Mouse (Mus musculus): ENCODE measurements around the gene Zkscan6.

Zkscan6 gene

DNA sequence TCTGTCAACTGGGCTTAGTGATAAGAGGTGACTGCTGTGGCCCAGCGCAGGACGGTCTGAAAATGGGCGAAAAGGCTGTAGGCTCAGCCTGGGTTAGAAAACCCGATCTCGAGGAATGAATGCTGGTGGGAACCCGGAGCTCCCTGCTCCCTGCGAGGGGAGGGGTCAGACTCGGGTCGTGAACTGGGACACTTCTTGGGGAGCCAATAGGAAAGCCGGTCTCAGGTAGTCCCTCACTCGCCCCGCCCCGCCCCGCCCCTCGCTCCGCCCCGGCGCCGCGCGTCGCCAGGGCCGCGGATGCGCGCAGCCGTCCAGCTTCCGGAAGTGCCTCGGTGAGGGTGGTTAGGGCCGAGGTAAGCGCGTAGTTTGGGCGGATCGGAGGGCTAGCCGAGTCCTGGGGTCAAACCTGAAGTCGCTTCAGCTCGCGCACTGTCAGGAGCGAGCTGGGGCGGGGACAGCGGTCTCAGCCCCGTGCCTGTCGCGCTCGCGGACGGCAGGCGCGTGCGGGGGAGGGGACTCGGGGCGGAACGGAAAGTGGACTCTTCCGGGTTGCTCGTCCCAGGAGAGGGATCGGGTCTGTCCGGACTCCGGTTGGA is at the start of gene Zkscan6:
Zkscan6 (plus strand) TSS at position 267 of the 596 bp plus-strand sequence.
- DNase-seq (ENCODE audit: low spot score), result peak; percentile 90

DNA sequence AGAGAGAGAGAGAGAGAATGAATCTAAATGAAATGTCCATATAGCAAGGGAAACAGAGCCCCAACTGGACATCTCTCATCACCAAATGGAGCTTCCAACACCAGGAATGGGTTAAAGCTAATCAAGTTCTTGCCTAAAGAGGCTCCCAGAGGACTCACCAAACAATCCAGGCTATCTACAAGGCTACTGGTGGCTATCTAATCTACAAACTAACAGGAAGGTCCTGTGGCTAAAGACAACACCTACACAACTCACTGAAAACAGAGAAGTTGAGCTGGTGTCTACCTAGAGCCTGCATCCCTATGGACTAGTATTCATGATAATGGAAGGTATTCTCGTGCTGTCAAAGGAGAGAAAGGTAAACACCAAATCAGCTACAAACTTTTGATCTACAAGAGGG is 47.6 kb upstream of the Zkscan6 start:
- no peak for DNase-seq (ENCODE audit: low spot score)

DNA sequence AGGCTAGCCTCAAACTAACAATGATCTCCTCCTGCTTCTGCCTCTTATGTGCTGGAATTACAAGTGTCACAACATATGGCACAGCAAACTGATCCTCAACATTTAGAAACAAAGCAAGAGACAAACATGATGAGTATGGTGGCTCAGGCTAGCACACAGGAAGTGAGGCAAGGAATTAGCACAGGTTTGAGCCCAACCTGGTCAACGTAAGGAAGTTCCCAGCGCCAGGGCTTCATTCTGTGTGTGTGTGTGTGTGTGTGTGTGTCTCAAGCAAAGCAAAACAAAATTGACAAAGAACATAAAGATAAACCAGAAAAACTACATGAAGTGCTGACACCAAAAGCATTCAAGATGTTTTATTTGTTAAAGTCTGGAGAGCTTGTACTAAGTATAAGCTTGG is 46.1 kb upstream of the Zkscan6 start:
- no peak for DNase-seq (ENCODE audit: low spot score)

DNA sequence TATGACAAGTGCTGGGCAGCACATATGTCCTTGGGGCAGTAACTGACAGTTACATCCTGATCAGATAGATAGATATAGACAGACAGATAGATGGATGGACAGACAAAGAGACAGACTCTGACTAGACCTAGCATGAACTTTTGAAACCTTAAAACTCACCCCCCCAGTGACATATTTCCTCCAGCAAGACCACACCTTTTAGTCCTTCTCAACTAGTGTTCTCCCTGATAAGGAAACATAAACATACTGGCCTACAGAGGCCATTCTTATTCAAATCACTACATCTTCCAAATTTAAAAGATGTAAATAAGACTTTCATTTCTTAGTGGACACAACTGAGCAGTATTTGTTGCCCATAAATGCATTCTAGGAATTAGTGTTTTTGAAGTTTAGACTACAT is 38.5 kb upstream of the Zkscan6 start:
- no peak for DNase-seq (ENCODE audit: low spot score)

DNA sequence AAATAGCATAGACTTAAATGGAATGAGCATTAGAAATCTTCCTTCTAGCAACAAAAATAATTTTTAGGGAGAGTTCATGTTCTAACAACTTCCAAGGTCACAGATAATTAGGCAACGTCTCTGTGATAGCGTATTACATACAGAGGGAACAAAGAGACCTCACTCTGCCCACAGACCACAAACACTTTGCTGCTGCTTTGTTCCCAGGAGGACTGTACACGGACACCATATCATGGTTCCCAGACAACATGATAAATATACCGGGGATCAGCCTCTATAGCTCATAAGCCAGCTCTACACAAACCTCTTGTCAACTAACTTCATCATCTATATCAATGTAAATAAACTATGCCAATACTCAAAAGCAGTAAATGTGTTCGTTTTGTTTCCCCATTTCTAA is 37.0 kb upstream of the Zkscan6 start:
- DNase-seq (ENCODE audit: low spot score), result no peak

DNA sequence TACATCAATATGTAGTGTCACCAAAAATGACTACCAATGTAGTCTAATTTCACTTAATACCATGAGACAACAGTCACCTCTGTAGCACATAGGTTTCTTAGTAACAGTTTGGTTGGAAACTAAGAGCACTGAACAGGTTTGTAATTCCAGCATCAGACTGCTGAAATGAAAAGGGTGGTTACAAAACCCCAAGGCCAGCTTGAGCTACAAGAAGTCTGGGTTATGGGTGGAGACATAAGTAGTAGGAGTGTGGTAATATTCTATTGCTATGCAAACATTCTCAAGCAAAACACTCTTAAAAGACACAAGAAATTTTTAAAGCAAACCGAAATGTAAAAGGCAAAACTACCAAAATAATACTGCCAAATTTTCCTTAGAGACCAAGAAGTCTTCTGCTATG is 35.4 kb upstream of the Zkscan6 start:
- DNase-seq (ENCODE audit: low spot score), result no peak

DNA sequence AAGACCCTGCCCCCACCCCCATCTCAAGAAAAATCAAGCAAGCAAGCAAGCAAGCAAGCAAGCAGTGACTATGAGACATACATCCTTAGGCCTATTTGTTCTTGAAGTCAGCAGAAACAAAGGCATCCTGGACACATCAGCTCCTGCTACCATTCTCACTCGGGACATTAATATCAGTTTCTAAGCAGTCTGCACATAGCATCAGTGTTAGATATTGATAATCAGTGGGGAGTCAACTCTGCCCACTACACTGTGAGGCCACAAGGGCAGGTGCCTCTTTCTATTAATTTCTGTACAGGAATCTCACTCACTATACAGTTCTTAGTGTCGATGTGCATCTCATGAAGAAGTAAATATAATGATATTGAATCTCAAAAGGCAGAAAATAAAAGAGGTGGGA is 33.4 kb upstream of the Zkscan6 start:
- DNase-seq (ENCODE audit: low spot score), result no peak

DNA sequence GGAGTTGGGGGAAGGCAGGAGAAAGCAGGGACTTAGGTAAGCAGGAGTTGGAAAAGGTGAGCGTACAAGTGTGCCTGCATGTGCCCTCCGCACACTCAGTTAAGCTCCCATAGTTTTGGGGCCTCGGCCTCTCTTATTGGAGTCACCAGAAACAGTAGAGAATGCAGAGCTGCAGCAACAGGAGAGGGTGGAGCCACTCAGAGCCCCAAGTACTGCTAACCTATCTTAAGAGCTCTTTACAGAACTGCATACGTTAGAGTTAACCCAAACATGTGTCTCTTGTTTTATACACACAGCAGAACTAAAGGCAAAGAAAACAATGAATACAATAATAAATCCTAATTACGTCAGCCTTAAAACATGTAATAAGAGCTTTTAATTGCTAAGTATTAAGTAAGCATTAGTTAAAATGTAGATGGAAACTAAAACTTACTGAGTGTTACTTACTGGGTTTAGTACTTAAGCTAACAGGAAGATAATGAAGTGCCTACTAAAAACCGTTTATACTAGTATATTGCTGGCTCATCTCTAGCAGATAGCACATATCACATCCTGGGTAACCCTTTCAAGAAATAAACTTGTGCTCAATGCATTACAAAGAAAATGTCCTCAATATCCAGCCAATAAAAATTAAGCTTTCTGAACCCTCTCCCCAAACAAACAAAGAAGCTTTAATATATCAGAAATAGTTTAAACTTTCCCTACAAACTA is 32.9 kb upstream of the Zkscan6 start:
- DNase-seq (ENCODE audit: low spot score), result no peak

DNA sequence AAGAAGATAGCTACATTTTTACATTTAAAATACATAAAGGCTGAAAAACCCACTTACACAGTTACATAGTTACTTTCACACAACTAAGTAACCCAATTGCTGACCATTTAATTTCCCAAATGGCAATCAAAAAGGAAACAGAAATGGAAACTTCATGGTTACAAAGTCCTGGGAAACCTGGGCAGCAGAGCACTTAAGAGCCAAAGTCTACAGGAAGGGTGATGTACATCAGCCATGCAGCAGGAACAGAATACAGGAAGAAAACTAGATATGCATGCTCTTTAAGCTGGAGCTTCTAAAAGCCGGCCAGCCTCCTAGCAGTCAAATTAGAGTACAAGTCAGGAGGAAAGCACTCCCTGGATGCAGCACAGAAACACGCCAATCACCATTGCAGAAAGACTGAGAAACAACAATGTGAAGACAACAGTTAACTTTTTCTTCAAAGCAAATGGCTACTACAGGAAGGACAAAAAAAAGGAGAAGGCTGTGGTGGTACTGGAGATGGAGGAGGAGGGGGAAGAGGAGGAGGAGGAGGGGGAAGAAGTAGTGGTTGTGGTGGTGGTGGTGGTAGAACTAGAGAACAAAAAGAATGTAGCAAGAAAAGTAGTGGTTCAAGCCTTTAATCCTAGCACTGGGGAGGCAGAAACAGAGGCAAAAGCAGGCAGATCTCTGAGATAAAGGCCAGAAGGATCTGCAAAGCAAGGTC is 29.9 kb upstream of the Zkscan6 start:
- DNase-seq (ENCODE audit: low spot score), result no peak

DNA sequence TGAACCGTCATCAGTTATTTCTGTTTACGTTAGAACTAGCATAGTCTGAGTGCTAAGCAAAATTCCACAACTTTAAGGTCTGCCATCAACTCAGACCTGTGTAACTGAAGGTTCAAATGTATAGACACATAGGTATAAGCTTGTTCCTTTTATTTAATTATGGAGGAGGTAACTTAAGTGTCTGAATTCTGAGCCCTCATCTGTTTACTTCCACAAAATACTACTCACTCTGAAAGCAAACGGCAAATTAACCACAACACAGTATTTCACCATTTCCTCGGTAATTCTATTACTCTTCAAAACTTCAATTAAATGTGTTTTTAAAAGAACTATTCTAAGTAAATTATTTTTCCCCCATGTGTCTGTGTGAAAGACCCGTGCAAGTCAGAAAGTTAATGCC is 29.2 kb upstream of the Zkscan6 start:
- DNase-seq (ENCODE audit: low spot score), result no peak

DNA sequence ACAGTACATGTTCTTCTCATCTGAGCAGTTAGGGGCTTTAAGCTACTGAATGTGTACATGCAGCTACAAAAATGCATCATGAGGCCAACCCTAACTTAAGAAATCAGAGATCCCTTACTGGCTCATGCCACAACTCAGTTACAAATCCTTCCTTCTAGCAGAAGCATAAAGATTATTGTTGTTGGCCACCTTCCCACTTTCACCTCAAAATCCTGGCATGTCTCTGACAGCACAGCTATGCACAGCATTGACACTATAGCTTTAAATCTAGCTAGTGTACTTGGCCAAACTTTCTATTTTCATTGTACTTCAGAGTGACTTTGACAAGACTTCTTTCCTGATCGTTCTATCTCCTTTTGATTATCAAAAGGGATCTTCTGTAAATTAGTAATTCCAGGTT is 27.9 kb upstream of the Zkscan6 start:
- no peak for DNase-seq (ENCODE audit: low spot score)

DNA sequence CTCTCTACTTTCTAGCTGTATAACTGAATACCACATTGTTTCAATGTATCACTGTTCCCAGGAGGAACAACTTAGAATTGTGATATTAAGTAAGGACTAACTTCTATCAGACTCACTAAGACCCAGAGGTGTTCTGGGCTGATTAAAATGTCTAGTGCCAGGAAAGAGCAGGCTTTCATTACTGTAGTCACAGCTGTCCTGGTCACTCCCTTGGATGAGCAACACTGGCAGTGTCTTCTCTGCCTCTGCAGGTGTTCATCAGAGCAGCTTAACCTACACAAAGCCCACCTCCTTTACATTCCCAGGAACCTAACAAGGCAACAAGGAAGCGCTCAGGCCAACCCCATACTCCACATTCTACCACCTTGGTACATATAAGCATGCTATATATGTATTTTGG is 27.4 kb upstream of the Zkscan6 start:
- no peak for DNase-seq (ENCODE audit: low spot score)

DNA sequence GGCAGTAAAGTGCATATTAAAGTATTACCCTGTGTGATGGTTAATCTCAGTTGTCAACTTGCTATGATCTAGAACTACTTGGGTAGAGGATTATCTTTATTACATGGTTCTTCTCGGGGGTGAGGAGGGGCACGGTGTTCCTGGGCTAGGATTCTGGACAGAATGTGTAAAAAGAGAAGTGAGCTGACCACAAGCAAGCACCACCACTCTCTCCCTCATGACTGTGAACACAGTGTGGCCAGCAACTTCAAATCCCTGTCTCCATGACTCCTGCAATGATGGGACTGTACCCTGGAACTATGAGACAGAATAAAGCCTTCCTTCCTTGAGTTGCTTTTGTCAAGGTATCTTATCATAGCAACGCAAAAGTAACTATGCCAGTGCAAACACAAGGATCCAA is 25.4 kb upstream of the Zkscan6 start:
- DNase-seq (ENCODE audit: low spot score), result no peak

DNA sequence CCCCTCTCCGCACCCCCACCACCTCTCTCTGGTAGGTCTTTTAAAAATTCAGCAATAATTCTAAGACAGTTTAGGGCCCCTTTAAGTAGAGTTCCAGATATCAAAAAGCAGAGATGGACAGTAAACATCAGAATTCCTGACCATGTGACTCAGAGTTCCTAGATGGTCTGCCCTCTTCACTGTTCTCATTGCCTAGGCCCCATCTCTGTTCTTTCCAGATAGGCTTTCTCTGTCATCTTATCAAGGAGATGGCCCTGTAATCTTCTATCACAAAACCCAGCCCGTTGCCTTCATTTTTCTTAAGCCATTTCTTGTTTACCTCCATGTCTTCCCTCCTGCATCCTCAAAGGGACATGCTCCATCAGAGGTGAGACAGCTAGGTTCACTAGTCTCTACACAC is 20.8 kb upstream of the Zkscan6 start:
- no peak for DNase-seq (ENCODE audit: low spot score)

DNA sequence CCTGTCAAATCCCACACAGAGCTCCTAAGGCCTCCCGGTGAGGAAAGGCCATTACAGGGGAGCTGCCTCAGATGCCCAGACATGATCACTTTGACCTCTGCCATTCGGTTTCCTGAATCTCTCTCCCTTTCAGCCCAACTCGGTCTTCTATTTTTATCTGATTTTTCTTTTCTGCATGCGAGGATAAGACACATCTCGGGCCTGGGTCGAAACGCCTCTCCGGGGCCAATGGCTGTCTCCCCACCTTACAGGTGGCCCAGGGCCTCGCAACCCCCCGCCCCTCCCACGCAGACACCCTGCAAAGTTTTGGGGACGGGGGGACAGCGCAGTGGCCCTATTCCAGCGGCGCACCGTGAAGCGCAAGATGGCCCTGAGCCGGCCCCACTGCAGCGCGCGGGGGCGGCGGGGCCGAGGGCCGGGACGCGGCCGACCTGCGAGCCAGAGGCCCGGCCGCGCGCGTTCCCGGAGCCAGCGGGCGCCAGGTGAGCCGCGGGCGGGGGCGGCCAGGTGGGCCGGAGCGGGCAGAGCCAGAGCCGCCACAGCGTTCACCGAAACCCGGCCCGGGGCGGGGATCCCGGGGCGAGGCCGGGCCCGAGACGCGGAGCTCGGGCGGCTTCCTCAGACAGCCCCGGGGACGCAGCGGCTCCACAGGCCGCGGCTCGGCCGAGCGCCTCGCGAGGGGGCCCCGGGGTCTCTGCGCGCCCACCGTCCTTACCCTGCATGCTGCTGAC is 19.4 kb upstream of the Zkscan6 start:
- no peak for DNase-seq (ENCODE audit: low spot score)

DNA sequence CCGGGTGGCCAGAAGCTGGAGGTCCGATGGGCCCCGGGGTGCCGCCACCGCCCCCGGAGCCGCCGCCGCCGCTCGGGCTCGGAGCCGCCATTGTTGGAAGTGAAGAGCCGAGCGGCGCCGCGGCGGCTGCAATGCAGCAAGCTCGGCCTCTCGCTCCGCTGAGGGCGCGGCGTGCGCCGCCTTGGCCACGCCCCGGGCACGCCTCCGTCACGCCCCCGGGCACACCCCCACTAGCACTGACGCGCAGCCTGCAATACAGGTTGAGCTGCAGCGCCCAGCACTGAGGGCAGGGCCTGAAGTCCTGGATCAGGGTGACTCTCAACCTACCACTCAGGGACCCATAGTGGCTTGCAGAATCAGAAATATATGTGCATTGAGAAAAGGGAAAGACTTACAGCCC is 18.8 kb upstream of the Zkscan6 start, which contains the start of gene Map2k4:
Map2k4 (minus strand) TSS at position 144 of the 400 bp plus-strand sequence.
- DNase-seq (ENCODE audit: low spot score), result peak; percentile 87

DNA sequence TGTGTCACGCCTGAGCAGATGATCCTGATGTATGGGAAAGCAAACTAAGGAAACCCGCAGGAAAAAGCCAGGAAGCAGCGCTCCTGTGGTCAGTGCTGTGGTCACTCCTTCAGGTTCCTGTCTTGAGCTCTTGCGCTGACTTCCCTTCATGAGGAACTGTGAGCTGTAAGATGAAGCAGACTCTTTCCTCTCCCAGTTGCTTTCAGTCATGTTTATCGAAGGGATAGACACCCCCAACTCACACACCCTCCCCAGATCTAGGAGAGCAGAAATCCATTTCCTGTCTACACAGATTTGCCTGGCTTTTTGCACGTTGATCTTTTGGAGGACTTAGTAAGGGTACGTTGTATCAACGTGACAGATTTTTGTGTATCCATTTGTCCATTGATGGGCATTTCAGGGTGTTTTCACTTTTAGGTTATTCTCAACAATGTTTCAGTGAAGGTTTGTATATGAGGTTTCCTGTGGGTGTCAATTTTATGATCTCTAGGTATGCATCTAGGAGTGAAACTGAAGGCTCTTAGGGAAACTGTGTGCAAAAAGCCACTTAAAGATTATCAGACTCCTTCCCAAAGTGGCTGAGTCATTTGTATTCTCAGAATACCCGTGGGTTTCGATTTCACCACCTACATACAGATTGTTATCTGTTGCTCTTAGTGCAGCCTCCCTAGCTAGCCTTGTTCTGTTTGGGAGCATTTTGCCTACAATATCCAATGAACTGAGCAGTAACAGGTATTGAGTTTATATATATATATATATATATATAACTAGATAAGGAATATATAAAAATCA is 12.4 kb upstream of the Zkscan6 start:
- DNase-seq (ENCODE audit: low spot score), result peak; percentile 75

DNA sequence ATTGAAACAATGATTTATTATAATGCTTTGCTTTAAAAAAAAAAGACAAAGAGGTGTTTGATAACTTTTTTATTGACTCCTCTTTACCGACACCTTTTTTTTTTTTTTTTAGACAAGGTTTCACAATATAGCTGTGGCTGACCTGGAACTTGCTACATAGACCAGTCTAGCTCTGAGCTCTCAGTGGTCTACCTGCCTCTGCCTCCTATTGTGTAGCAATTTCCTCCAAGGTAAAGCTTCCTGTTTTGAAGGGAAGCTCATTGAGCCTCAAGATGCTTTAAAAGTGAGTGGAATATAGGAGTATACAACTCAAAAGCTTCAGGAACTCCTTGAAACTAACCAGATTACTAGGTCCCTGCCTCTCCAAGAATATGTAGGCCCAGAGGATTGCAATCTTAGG is 11.1 kb upstream of the Zkscan6 start:
- no peak for DNase-seq (ENCODE audit: low spot score)

DNA sequence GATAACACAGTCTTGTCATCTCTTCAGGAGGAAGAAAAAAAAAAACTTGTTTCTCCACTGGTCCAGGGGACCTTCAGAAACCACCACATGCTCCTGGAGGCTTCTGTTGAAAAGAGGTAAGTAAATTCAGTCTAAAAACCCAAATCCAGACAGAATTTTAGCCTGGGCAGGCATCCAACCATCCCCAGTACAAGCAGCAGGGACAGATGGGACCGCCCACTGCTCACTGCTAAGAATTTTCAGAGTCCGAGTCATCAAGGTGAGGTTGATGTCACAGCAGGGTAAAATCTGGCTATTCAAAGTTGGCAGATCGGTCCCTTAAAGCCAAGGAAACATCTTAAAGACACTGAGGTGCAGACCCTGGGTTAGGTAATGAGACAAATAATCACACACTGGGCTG is 5.1 kb upstream of the Zkscan6 start:
- DNase-seq (ENCODE audit: low spot score), result no peak

DNA sequence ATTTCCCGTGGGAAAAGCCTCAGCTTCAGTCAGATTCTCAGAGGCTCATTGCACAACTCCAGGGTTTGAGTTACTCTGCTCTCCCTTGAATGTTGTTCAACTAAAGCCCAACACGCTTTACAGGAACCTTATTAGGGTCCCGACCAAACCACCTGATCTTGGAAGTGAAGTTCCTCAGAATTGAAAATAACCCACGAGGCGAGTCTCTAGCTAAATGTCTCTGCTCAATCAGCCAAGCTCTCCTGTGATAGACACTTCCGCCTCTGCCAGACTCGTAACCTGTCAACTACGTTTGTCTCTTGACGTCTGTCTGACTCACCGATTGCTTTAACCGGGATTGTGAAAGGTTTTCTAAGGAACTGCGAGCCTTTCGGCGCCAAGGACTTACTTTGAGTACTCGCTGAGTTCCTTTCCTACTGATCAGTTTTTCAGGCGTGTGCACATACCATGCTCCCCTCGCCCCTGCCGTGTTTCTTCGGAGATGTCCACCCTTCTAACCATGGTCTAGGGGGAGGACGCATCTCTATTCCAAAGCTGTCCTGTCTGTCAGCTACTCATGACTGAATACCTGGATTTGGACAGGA is 562 bp upstream of the Zkscan6 start:
- peak; percentile 70 for DNase-seq (ENCODE audit: low spot score)

DNA sequence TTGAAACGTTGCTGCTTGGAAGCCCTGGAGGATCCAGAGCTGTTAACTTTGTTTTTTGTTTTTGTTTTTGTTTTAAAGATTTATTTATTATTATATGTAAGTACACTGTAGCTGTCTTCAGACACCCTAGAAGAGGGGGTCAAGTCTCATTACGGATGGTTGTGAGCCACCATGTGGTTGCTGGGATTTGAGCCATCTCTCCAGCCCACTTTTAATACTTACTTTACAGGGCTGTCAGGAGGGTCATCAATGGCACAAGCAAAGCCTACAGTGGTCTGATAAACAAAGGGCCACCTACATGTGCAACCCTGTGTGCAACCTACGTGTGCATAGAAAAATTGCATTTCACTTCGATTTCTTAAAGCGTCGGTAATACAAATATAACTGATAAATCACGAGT is 626 bp downstream of the Zkscan6 start:
- DNase-seq (ENCODE audit: low spot score), result no peak

DNA sequence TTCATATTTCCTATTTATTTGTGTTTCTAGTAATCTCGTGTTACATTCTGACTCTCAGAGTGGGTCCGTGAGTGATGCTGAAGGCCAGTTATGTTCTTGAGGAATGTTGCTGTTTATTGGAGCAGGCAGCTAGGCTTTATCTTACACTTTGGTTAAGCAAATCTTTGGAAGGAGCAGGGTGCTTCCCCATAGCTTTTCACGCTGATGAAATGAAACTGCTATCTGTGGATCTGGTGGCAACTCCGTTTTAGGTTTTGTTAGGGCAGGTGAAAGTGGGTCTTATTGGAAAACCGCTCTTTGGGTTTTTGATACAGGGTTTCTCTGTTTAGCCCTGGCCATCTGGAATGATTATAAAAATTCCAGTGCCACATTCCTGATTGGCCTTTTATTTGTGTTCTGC is 5.1 kb downstream of the Zkscan6 start:
- no peak for DNase-seq (ENCODE audit: low spot score)
